Mouse (Mus musculus): Measurements from ENCODE around the gene Mpo. TPM values are rescaled to one million over a fixed set of nuclear protein-coding genes. Genes with fewer than 3 reads are reported as not detected.

Mpo gene
- polyA plus RNA-seq, 1 experiment from 2014 or later, result 6.3 TPM

DNA sequence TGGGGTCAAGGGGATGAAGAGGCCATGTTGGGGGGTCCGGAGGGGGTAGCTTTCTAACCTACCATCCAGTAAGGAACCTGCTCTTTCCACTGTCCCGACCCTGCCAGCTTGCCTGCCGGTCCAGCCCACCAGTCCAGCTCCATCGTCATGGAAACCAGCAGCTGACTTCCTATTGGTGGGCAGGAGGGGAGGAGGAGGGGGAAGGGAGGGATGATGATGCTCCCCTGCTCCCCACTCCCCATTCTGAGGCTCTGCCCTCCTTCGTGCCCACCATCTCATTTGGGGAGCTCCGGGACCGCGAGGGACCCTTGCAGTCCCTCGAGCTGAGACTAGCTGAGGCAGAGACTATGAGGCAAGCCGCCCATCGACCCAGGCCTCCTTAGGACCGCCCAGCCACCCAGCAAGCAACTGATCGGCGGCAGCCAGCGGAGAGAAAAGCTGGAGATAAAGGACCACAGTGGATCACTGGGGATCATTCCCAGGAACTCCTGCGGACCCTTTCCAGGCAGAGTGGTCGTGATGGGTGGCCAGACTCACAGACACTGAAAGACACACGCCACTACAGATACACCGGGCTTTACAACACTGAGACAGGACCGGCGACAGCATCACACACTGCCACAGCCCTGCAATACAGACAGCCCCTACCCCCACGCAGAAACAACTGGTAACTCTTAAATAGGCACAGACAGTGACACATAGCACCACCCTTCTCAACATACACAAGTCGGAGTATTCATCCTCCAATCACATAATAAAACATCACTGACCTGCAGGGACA is 32.9 kb upstream of the Mpo start, which contains the start of gene Tspoap1:
TSS of gene Tspoap1 (plus strand) at position 241 of the 781 bp plus-strand sequence.
- H3K27ac ChIP-seq (replicated peaks), result no peak within 1 kb of the TSS
- H3K27me3 ChIP-seq (replicated peaks; ENCODE audit: low read depth, poor library complexity, severe bottlenecking), result peaks cover 70% of the 10 kb centered on the region
- H3K4me1 ChIP-seq, result peaks cover 28% of the 10 kb centered on the region
- H3K9me3 ChIP-seq, result no peaks in the 10 kb centered on the region
- H3K4me3 ChIP-seq, result peak within 1 kb of the TSS; percentile 41
- peak; percentile 57 for DNase-seq (ENCODE audit: low spot score)
- H3K36me3 ChIP-seq (replicated peaks), result no peaks in the 10 kb centered on the region
- WGBS, result 7% methylated on average over 23 of the region's 23 CpGs

DNA sequence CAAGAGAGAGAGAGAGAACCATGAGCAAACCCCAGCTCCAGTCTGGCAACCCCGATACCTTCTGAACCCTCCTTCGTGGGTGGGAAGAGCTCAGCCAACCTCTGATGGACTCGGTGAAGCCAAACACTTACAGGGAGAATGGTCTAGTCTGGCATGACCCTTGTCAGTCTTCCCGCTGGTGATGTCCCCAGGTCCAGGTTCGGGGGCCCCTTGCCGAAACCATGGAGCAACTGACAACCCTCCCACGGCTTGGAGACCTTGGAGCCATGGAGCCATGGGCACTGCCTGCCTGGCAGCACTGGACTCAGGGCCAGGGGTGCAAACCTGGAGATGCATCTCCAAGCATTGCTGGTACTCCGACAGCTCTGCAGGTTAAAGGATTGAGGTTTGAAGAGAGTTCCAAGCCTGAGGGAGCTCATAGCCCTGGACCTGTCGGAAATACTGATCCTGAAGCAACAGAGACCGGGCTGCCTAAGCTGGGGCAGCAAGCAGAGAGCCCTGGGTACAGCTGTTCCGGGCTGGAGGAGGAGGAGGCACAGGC is 32.1 kb upstream of the Mpo start:
- no peak overlapping the region for H3K4me3 ChIP-seq
- no peaks in the 10 kb centered on the region for H3K9me3 ChIP-seq
- H3K4me1 ChIP-seq, result peaks cover 28% of the 10 kb centered on the region
- WGBS, result 62% methylated on average over 11 of the region's 11 CpGs
- DNase-seq (ENCODE audit: low spot score), result no peak
- H3K27ac ChIP-seq (replicated peaks), result no peak overlapping the region
- H3K27me3 ChIP-seq (replicated peaks; ENCODE audit: low read depth, poor library complexity, severe bottlenecking), result peaks cover 77% of the 10 kb centered on the region
- no peaks in the 10 kb centered on the region for H3K36me3 ChIP-seq (replicated peaks)

DNA sequence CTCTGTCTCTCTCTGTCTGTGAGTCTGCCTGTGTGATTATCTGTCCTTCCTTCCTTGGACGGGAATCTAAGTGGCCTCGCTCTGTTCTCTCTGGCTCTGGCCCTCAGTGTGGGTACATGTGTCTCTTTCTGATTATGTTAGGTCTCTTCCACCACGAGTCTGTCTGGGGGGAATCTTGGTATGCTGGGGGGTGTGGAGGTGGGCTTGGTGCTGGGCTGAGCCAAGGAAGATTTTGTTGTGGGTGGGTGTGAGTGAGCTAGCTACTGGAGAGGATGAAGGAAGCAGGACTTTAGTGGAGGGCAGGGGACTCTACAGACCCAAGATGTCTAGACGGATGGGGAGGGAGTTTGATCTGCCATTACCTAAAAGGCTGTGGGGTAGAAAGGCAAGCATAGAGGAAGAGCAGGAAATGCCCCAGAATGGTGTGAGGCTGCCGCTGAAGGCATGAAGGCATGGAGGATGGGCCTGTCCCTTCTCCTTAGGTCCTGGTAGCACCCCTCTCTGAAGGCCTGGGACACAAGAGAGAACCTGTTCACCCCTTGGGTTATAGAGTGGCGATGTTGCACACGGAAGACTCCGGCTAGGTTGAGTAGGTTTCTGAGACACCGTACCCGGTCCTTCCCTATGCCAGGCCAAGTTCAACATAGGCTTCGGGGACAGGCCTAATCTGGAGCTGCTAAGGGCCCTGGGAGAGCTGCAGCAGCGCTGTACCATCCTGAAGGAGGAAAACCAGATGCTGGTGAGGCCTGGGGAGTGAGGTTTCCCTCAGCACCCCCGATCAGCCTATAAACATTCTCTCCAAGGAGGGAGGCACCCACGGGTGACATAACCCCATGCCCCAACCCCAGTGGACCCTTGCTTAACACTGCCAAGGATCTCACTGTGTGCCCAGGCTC is 31.3 kb upstream of the Mpo start:
- peaks cover 85% of the 10 kb centered on the region for H3K27me3 ChIP-seq (replicated peaks; ENCODE audit: low read depth, poor library complexity, severe bottlenecking)

DNA sequence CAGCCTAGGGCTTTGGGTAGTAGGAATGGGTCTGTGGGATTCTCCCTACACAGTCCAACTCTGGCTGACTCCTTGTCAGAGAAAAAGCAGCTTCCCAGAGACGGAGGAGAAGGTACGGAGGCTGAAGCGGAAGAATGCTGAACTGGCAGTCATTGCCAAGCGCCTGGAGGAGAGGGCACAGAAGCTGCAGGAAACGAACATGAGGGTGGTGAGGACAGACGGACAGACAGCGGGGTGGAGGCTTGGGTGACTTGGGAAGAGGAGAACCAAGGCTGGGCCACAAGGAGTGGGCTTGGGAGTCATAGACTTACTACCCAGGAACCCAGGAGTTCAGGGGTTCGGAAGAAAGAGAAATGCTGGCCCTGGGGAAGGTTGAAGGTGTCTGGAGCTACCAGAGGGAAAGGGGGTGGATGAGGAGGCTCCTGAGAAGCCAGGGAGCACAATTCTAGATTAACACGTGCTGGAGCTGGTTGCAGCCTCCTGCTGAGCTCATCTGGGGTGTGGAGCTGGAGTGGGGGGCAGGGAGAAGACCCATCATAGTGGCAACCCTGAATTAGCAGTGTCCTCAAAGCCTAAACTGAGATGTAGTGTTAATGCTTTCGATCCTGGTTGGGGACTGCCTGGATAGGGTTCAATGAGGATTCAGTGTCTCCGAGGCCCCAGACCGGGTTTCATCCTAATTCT is 30.5 kb upstream of the Mpo start:
- WGBS, result 39% methylated on average over 12 of the region's 12 CpGs
- Histone ChIP-seq H3K4me3 (peak overlapping the region; percentile 70), H3K9me3 (no peaks in the 10 kb centered on the region), H3K27ac (replicated peaks) (no peak overlapping the region), H3K4me1 (peaks cover 28% of the 10 kb centered on the region), H3K27me3 (replicated peaks; ENCODE audit: low read depth, poor library complexity, severe bottlenecking) (peaks cover 92% of the 10 kb centered on the region), H3K36me3 (replicated peaks) (no peaks in the 10 kb centered on the region)
- DNase-seq (ENCODE audit: low spot score), result no peak

More for the DNA sequence above, 31.3 kb upstream of the Mpo start:
- WGBS, result 77% methylated on average over 14 of the region's 14 CpGs
- Histone ChIP-seq H3K36me3 (replicated peaks) (no peaks in the 10 kb centered on the region), H3K4me1 (peaks cover 28% of the 10 kb centered on the region), H3K4me3 (0 out of 2 replicates have a peak overlapping the region, but pooled peaks have one; percentile 3), H3K27ac (replicated peaks) (no peak overlapping the region), H3K9me3 (no peaks in the 10 kb centered on the region)
- DNase-seq (ENCODE audit: low spot score), result no peak

DNA sequence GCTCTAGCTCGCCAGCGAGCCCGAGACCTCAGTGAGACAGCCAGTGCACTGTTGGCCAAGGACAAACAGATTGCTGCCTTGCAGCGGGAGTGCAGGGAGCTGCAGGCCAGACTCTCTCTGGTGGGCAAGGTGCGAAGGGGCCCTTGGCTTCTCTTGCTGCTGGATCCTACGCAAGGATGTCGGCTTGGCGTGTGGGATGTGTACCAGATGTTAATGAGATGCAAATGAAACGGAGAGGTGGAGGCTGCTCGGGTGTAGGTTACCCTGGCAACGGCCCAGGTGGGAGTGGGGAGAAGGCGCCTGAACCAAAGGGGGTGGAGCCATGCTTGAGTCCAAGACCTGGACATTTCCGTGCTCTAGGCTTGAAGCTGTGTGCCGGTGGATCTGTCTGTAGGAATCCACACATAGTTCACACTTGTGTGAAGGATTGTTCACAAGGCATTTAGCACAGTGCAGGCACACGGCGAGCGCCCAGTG is 29.8 kb upstream of the Mpo start:
- Histone ChIP-seq H3K27me3 (replicated peaks; ENCODE audit: low read depth, poor library complexity, severe bottlenecking) (peaks cover 99% of the 10 kb centered on the region), H3K27ac (replicated peaks) (peak overlapping the region; percentile 78), H3K4me1 (peaks cover 28% of the 10 kb centered on the region), H3K9me3 (no peaks in the 10 kb centered on the region), H3K36me3 (replicated peaks) (no peaks in the 10 kb centered on the region), H3K4me3 (peak overlapping the region; percentile 70)
- peak; percentile 72 for DNase-seq (ENCODE audit: low spot score)
- WGBS, result 2% methylated on average over 17 of the region's 17 CpGs

DNA sequence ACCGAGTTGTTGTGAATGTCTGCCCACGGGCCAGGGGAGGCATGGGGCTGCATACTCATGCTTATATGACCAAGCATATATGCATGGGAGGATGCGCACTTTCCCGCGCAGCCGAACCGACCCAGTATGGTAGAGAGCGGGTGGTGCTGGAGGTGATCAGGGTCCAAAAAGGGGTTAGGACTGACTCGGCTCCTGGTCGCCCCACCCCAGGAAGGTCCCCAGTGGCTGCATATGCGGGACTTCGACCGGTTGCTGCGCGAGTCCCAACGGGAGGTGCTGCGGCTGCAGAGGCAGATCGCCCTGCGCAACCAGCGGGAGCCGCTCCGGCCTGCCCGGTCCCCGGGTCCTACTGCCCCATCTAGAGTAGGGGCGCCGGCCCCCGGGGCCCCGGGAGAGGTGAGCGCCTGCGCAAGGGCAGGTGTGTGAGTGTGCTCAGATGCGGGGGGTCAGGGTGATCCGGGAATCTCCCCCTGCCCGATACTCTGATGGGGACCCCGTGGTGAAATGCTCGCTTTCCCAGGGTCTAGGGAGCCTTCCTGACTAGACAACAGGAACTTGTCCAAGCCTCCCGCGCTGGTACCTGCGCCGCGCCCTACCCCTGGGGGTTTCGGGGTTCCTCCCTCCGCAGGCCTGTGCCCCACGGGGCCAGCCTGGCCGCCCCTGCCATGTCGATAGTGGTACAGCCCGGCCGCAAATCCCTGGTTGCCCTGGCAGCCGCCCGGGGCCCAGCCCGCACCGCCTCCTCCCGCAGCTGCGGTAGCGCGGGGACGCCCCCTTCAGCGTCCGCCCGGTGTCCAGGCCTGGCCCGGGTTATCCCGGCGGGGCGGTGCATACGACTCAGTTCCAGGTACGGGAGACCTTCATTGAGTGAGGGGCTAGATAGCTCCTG is 29.1 kb upstream of the Mpo start:
- peak overlapping the region; percentile 78 for H3K27ac ChIP-seq (replicated peaks)
- WGBS, result under 1% methylated on average over 65 of the region's 65 CpGs

DNA sequence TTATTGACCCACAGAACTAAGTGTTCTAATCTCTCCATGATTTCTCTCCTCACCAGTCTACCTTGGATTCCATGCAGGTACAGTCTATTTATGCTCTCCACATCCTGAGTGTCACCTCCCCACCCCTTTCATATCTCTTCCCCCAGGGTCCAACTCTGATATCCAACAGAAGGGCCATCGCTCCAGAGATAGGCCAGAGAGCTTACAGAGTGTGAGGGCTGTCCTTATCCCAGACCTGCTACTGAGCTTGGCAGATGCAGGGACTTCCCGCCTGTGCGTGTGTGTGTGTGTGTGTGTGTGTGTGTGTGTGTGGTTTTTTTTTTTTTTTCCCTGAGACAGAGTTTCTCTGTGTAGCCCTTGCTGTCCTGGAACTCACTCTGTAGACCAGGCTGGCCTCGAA is 24.6 kb upstream of the Mpo start:
- DNase-seq (ENCODE audit: low spot score), result no peak
- H3K27me3 ChIP-seq (replicated peaks; ENCODE audit: low read depth, poor library complexity, severe bottlenecking), result peaks cover 51% of the 10 kb centered on the region
- no peak overlapping the region for H3K27ac ChIP-seq (replicated peaks)
- no peaks in the 10 kb centered on the region for H3K36me3 ChIP-seq (replicated peaks)
- 89% methylated on average over 4 of the region's 4 CpGs for WGBS
- H3K4me1 ChIP-seq, result peaks cover 12% of the 10 kb centered on the region
- no peak overlapping the region for H3K4me3 ChIP-seq
- no peaks in the 10 kb centered on the region for H3K9me3 ChIP-seq

More for the DNA sequence above, 29.1 kb upstream of the Mpo start:
- peak; percentile 66 for DNase-seq (ENCODE audit: low spot score)
- Histone ChIP-seq H3K27me3 (replicated peaks; ENCODE audit: low read depth, poor library complexity, severe bottlenecking) (peaks cover 94% of the 10 kb centered on the region), H3K36me3 (replicated peaks) (no peaks in the 10 kb centered on the region), H3K4me1 (peaks cover 28% of the 10 kb centered on the region), H3K4me3 (peak overlapping the region; percentile 70), H3K9me3 (no peaks in the 10 kb centered on the region)

DNA sequence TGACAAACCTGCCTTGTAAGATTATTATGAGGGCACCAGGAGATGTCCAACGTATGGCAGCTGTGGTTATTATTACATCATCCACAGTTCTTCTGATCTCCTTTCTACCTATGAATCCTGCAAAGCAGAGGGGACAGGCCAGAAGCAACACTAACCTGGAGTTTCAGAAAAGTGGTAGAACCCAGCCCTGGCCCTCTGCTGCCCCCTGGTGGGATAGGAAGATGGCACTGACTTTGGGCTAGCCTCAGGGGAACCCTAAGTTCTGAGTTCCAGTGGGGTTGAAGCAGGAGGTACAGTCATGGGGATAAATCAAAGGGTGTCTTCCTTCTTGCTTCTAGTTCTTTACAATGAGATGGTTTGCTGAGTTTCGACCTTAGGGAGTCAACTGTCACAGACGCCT is 22.4 kb upstream of the Mpo start:
- Histone ChIP-seq H3K4me3 (no peak overlapping the region), H3K4me1 (peaks cover 6% of the 10 kb centered on the region; the same call in 1 of the 2 replicates), H3K27me3 (replicated peaks; ENCODE audit: low read depth, poor library complexity, severe bottlenecking) (peaks cover 36% of the 10 kb centered on the region), H3K36me3 (replicated peaks) (no peaks in the 10 kb centered on the region), H3K9me3 (no peaks in the 10 kb centered on the region), H3K27ac (replicated peaks) (no peak overlapping the region)
- WGBS, result 58% methylated on average over 3 of the region's 3 CpGs
- peak; percentile 75 for DNase-seq (ENCODE audit: low spot score)

DNA sequence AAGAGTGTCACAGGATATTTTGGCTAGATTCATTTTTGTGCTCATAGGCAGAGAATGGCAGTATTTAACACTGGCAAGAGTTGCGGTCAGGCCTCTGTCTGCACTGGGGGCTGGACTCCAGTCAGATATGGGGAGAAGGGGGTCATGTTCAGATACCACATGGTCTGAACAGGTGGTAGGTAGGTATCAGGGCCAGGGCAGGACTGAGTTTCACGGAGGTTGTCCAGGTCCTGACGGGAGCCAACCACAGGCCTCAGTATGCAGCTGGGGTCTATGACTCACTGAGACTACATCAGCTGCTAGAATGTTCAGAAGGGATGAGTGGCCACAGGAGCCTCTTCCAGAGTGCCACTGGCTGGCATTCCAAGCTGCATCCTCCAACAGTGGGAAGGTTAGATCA is 21.0 kb upstream of the Mpo start:
- no peak overlapping the region for H3K4me3 ChIP-seq
- 86% methylated on average over 3 of the region's 3 CpGs for WGBS
- peaks cover 34% of the 10 kb centered on the region for H3K27me3 ChIP-seq (replicated peaks; ENCODE audit: low read depth, poor library complexity, severe bottlenecking)
- DNase-seq (ENCODE audit: low spot score), result no peak
- peaks cover 11% of the 10 kb centered on the region for H3K4me1 ChIP-seq
- H3K9me3 ChIP-seq, result no peaks in the 10 kb centered on the region
- no peaks in the 10 kb centered on the region for H3K36me3 ChIP-seq (replicated peaks)
- H3K27ac ChIP-seq (replicated peaks), result no peak overlapping the region

DNA sequence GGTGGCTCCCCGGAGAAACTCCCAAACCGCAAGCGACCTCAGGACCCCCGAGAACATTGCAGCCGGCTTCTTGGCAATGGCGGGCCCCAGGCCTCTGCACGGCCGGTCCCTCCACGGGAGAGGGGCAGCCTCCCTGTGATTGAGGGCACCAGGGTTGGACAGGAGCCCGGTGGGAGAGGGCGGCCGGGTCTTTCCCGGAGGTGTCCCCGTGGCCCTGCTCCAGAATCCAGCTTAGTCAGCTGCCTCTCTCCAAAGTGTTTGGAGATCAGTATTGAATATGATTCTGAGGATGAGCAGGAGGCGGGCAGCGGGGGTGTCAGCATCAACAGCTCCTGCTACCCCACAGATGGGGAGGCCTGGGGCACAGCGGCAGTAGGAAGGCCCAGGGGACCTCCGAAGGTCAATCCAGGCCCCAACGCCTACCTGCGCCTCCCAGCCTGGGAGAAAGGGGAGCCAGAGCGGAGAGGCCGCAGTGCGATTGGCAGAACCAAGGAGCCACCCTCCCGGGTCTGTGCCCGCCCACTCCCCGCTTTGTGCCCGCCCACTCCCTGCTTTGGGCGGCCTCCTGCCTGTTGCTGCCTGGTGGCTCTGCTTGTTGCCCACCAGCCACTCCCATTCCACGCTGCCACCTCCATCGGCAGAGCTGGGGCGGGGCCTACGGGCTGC is 15.1 kb upstream of the Mpo start:
- no peaks in the 10 kb centered on the region for H3K36me3 ChIP-seq (replicated peaks)
- peaks cover 69% of the 10 kb centered on the region for H3K27me3 ChIP-seq (replicated peaks; ENCODE audit: low read depth, poor library complexity, severe bottlenecking)
- H3K9me3 ChIP-seq, result no peaks in the 10 kb centered on the region
- 7% methylated on average over 32 of the region's 32 CpGs for WGBS
- H3K4me1 ChIP-seq, result peaks cover 32% of the 10 kb centered on the region
- H3K27ac ChIP-seq (replicated peaks), result peak overlapping the region; percentile 82
- peak overlapping the region; percentile 60 for H3K4me3 ChIP-seq
- DNase-seq (ENCODE audit: low spot score), result peak; percentile 91

DNA sequence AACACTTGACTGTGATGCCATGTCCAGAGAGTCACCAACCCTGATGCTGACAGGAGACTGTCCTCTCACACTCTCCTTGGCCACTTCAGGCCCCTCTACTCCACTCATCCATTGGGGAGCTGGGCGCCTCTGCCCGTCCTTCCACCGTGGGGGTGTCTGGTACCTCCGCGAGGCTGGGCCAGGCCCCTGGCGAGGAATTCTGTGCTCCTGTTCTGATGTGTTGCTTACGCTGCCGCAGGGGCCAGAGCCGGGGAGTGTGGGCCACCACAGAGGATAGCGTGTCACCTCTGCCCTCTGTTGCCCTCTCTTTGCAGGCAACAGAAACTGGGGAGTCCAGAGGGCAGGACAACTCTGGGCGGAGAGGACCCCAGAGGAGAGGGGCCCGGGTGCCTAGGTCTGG is 14.5 kb upstream of the Mpo start:
- no peaks in the 10 kb centered on the region for H3K9me3 ChIP-seq
- H3K4me1 ChIP-seq, result peaks cover 32% of the 10 kb centered on the region
- no peak for DNase-seq (ENCODE audit: low spot score)
- H3K27ac ChIP-seq (replicated peaks), result peak overlapping the region; percentile 82
- peak overlapping the region; percentile 60 for H3K4me3 ChIP-seq
- peaks cover 69% of the 10 kb centered on the region for H3K27me3 ChIP-seq (replicated peaks; ENCODE audit: low read depth, poor library complexity, severe bottlenecking)
- no peaks in the 10 kb centered on the region for H3K36me3 ChIP-seq (replicated peaks)
- WGBS, result 37% methylated on average over 12 of the region's 12 CpGs

Measured in embryonic facial prominence, embryonic 10.5 days (tissue).